Mouse (Mus musculus) intestine, postnatal 0 days (tissue): ENCODE results near the gene Grpel1. TPM values are rescaled to one million over a fixed set of nuclear protein-coding genes. Genes with fewer than 3 reads are reported as not detected.

Experiments
- ATAC-seq: fragments of 200-750 bp; cut with Nextera tagmentation; 2 replicates; pipeline ENCODE4 v1.8.0; 2017; ENCODE audit warnings: mild to moderate bottlenecking, moderate TSS enrichment, moderate library complexity
- H3K27ac ChIP-seq: fragments of 300-500 bp; sonication (generic); 2 replicates; pipeline ENCODE4 v1.5.1; 2014; ENCODE audit warnings: mild to moderate bottlenecking, low read depth, low read length, moderate library complexity
- H3K27me3 ChIP-seq: fragments of 300-500 bp; sonication (generic); replicated peaks from 2 replicates; pipeline ENCODE4 v1.6.1; 2014; ENCODE audit warnings: low read length, mixed read lengths; ENCODE audit not compliant: control insufficient read depth, insufficient read depth
- H3K36me3 ChIP-seq: fragments of 300-500 bp; sonication (generic); 2 replicates; pipeline ENCODE4 v1.6.1; 2014; ENCODE audit warnings: mild to moderate bottlenecking, moderate library complexity; ENCODE audit not compliant: control insufficient read depth, insufficient read depth
- H3K4me1 ChIP-seq: fragments of 300-500 bp; sonication (generic); replicated peaks from 2 replicates; pipeline ENCODE4 v1.6.1; 2014; ENCODE audit warnings: antibody characterized with exemption, low read length, mixed read lengths; ENCODE audit not compliant: control insufficient read depth, insufficient read depth
- H3K4me2 ChIP-seq: fragments of 300-500 bp; sonication (generic); replicated peaks from 2 replicates; pipeline ENCODE4 v1.6.1; 2014; ENCODE audit warnings: low read depth, mild to moderate bottlenecking, moderate library complexity
- H3K4me3 ChIP-seq: fragments of 300-500 bp; sonication (generic); 2 replicates; pipeline ENCODE4 v1.5.1; 2014; ENCODE audit warnings: low read depth, low read length
- H3K9ac ChIP-seq: fragments of 300-500 bp; sonication (generic); 2 replicates; pipeline ENCODE4 v1.6.1; 2014; ENCODE audit warnings: mild to moderate bottlenecking, low read depth, low read length
- H3K9me3 ChIP-seq: fragments of 300-500 bp; sonication (generic); 2 replicates; pipeline ENCODE4 v1.6.1; 2016; ENCODE audit warnings: mixed run types; ENCODE audit not compliant: control insufficient read depth
- CTCF ChIP-seq: sonication (generic); IDR thresholded peaks from 2 replicates; pipeline ENCODE4 v1.5.1; 2016; ENCODE audit warnings: low read depth, mild to moderate bottlenecking, control low read depth, antibody characterized with exemption, moderate library complexity
- whole genome bisulfite sequencing: fragments of 180-500 bp; shearing (Covaris S2); extraction: QIAGEN DNeasy Blood & Tissue Kit; methylation state at CpG from one replicate; pipeline ENCODE4 v1.1.7; 2014; 5-methylcytosine and 5-hydroxymethylcytosine counted together
- polyA plus RNA-seq: library from polyadenylated mRNA; unstranded; fragments of >200 nt; fragmentation: Nextera tagmentation; extraction: Ambion mirVana; gene quantifications from 2 replicates; pipeline ENCODE4 v1.2.1, GENCODE M21; 2015

Gene Grpel1
- polyA plus RNA-seq, 1 experiment from 2014 or later = 48.8 TPM

DNA sequence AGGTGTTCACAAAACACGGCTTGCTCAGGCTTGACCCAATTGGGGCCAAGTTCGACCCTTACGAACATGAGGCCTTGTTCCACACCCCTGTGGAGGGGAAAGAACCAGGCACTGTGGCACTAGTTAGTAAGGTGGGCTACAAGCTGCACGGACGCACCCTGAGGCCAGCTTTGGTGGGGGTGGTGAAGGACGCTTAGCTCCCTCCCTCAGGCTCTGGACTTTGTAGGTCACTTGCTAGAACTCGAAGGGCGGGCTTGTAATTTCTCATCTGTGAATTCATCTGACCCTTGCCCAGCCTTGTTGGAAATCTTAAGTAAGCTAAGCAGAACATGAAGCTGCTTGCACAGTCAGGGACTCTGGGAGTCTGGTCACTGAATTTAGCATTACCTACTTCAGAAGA lies 6.4 kb downstream of the Grpel1 start:
- peaks cover 1% of the 10 kb centered on the region for H3K4me1 ChIP-seq
- H3K9me3 ChIP-seq = no peaks in the 10 kb centered on the region
- no peak overlapping the region for H3K27ac ChIP-seq
- no peak overlapping the region for H3K9ac ChIP-seq
- TF ChIP-seq CTCF = no peak
- no peak for ATAC-seq
- no peak overlapping the region for H3K4me2 ChIP-seq
- WGBS = 88% methylated on average over 8 of the region's 8 CpGs
- H3K27me3 ChIP-seq = no peaks in the 10 kb centered on the region
- peaks cover 64% of the 10 kb centered on the region for H3K36me3 ChIP-seq
- no peak overlapping the region for H3K4me3 ChIP-seq

DNA sequence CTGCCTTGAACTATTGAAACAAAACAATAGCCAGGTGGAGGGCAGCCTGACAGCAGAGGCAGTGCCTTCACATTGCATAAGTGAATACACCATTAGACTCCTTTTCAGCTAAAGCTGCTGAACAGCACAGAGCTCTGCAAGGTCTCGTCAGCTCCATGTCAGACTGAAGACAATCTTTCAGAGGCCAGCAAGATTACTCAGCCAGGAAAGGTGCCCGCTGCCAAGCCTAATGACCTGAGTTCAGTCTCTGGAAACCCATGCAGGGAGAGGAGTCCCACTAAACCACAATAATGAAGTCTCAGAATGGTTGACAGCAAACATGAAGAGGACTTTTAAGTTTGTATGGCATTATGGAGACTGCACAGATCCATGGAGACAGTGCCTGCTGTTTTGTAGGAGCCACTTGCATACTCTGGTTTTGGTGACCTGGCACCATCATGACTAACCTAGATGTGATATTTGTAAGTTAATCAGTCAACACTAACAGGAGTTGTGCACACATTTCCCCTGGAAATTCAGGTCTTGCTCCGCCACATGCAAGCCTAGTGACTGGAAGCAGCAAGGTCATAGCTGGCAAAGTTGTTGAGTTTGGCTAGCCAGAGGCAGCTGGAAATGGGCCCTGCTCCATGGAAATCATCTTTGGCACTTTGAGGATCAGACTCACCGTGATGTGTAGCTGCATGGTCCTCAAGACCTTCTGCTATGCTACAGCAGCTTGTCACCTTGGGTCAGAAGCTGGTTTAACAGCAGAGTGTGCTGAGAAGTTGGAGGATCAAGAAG lies 8.3 kb downstream of the Grpel1 start:
- Histone ChIP-seq H3K4me2 (no peak overlapping the region), H3K27me3 (no peaks in the 10 kb centered on the region), H3K4me3 (no peak overlapping the region), H3K4me1 (no peaks in the 10 kb centered on the region), H3K36me3 (peaks cover 61% of the 10 kb centered on the region), H3K9me3 (no peaks in the 10 kb centered on the region), H3K9ac (no peak overlapping the region), H3K27ac (no peak overlapping the region)
- no peak for TF ChIP-seq CTCF
- 87% methylated on average over 4 of the region's 4 CpGs for WGBS
- ATAC-seq = no peak

DNA sequence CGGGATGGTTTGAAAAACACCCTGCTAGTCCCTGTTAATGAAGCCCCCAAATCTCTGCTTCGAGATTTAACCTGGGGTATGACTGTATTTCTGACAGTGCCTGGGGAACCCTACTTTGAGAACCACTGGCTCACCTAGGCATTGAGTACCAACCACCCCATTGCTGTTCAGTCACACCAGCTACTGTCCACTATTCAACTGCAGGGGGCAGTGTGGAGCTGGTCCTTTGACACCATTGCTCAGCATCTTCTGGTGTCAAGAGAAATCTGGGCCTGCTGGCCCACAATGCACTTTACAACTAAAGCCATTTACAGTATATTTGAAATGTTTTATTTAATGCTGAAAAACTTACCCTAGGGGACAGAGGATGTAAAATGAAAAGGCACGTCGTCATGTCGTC lies 9.5 kb downstream of the Grpel1 start:
- no peak overlapping the region for H3K9ac ChIP-seq
- no peak overlapping the region for H3K27ac ChIP-seq
- 84% methylated on average over 5 of the region's 5 CpGs for WGBS
- peak; percentile 86 for TF ChIP-seq CTCF
- no peaks in the 10 kb centered on the region for H3K4me1 ChIP-seq
- H3K27me3 ChIP-seq = no peaks in the 10 kb centered on the region
- H3K9me3 ChIP-seq = no peaks in the 10 kb centered on the region
- H3K36me3 ChIP-seq = peaks cover 53% of the 10 kb centered on the region
- ATAC-seq = no peak
- no peak overlapping the region for H3K4me2 ChIP-seq
- H3K4me3 ChIP-seq = no peak overlapping the region

DNA sequence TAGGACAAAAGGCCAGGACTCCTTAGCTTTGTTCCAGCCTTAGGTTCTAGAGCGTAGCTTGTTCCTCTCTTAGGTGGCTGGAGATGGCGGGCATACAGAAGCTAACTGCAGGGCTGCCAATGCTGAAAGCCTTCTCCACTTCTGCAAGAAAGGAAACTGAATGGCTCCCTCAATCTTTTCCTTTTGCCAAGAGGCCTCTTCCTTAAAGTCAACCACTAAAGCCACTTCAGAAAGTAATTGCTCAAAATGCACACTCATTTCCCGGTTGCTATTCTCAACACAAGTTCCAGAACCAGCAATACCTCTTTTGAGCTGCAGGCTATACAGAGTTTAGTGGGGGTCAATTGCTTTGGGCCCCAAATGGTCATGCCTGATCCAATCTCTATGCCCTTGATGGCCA lies 12.7 kb downstream of the Grpel1 start:
- no peak overlapping the region for H3K4me3 ChIP-seq
- H3K36me3 ChIP-seq = peaks cover 22% of the 10 kb centered on the region
- no peak for ATAC-seq
- H3K4me1 ChIP-seq = no peaks in the 10 kb centered on the region
- H3K27ac ChIP-seq = no peak overlapping the region
- no peaks in the 10 kb centered on the region for H3K27me3 ChIP-seq
- no peak overlapping the region for H3K4me2 ChIP-seq
- H3K9ac ChIP-seq = no peak overlapping the region
- TF ChIP-seq CTCF = no peak
- WGBS = 79% methylated on average over 3 of the region's 3 CpGs
- no peaks in the 10 kb centered on the region for H3K9me3 ChIP-seq

DNA sequence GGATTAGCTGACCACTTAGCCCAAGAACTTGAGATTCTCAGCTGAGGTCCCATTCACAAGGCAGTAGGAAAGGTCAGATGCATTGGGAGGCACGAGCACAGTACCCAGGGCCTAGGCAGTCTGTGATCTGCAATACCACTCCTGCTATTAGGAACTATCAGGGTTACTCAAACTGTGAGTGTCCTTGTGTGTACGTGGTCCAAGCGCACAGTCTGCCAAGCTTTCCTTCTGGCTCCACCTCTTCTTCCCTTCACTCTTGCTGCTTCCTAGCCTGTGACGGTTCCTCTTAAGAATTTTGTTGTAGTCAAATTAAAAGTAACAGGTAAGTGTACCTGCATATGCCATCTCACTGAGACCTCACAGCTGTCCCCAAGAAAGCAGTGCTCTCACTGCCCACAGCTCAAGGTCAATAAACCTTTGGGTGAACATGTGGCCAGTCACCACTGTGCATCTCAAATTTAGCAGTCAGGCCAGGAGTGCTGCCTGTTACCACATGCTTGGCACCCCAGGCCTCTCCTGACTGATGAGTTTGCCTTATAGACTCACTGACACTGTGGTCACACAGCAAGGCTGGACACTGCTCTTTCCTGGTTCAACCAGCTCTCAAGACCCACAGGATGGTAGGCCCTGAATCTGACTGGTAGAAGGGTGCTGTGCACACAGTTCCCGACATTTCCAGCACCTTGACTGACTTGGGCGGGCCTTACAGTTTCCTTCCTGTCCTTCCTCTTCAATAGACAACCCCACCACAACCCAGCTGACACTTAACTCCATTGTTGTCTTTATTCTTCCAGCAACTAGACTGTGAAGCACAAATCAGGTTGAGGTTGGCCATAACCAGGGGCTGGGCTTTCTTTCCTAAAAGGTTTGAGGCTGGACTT lies 14.0 kb downstream of the Grpel1 start:
- Histone ChIP-seq H3K4me2 (no peak overlapping the region), H3K4me3 (no peak overlapping the region), H3K36me3 (peaks cover 12% of the 10 kb centered on the region; the same call in 1 of the 2 replicates), H3K9me3 (no peaks in the 10 kb centered on the region), H3K27ac (no peak overlapping the region), H3K9ac (no peak overlapping the region), H3K27me3 (no peaks in the 10 kb centered on the region), H3K4me1 (peaks cover 5% of the 10 kb centered on the region; the same call in 1 of the 2 replicates)
- WGBS = 80% methylated on average over 6 of the region's 6 CpGs
- TF ChIP-seq CTCF = no peak
- ATAC-seq = no peak

DNA sequence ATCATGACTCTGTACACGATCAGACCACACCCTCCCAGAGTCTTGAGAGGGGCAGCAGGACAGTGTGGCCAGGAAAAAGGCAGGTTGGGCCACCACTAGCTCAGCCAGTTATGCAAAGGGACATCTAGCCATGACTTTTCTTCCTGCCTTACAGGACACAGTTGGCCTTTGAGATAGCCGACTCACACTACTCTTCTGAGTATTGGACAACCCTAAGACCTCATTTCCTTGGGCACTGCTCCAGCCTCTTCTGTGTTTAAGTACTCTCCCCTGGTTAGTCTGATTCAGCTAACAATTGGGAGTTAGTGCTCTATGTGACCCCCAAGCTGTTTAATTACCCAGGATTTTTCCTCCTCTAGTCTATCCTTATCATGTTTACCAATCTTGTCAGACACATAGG lies 14.9 kb downstream of the Grpel1 start:
- Histone ChIP-seq H3K36me3 (peaks cover 12% of the 10 kb centered on the region; the same call in 1 of the 2 replicates), H3K27me3 (no peaks in the 10 kb centered on the region), H3K27ac (no peak overlapping the region), H3K9ac (no peak overlapping the region), H3K4me3 (no peak overlapping the region), H3K4me2 (no peak overlapping the region), H3K4me1 (peaks cover 7% of the 10 kb centered on the region; the same call in 1 of the 2 replicates), H3K9me3 (no peaks in the 10 kb centered on the region)
- WGBS = 63% methylated on average over 2 of the region's 2 CpGs
- no peak for TF ChIP-seq CTCF
- ATAC-seq = no peak
